Mouse (Mus musculus) adrenal gland, adult 8-10 months (tissue): ENCODE results near the gene Rplp0. TPM values are rescaled to one million over a fixed set of nuclear protein-coding genes. Genes with fewer than 3 reads are reported as not detected.
"Not testable (repeated sequence)": the region's sequence is repeated elsewhere in the genome, so short reads cannot be mapped to it uniquely, and the experiment has no call there.

Experiments
- DNase-seq: peaks from one replicate; pipeline ENCODE4 v3.0.0; 2022
- total RNA-seq, 4 experiments: library from RNA; stranded (reverse); gene quantifications; 2 replicates each; pipeline ENCODE4 v1.2.4; 2022

The Rplp0 gene
- 100 to 1,000 TPM; 682 to 769 (median 720) TPM for total RNA-seq

DNA sequence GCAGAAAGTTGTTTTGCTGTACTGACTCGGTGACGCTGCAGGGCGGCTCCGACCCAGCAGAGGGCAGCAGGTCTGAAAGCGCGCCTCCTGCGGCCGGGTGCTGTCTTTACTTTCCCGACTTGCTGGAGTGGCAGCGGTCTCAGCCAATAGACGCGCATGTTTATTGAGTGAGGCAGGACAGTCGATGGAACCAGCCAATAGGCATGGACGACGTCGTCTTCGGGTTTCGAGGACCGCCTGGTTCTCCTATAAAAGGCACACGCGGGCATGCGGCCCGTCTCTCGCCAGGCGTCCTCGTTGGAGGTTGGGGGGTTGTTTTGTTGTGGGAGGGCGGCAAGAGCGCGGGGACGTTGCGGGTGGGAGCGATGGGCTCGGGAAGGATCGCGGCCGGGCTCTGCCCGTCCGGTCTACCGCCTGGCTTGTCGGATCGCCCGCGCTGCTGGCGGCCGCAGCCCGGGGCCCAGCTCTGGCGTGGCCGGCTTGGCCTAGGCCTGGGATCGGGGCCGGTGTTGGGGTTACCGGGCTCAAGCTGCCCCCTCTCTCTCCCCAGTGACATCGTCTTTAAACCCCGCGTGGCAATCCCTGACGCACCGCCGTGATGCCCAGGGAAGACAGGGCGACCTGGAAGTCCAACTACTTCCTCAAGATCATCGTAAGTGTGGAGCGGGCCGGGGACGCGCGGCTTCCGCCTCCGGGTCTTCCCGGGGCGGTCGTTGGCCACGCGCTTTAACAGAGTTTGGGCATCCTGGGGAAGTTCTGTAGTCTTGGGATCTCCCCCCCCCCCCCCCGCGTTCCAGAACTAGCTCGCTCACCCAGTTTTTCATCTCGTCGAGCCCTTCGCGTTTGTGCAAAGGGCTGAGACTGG is at the start of gene Rplp0:
Gene Rplp0, plus strand, starts transcription at position 231 of the 865 bp plus-strand sequence.
- DNase-seq = peak; percentile 100

DNA sequence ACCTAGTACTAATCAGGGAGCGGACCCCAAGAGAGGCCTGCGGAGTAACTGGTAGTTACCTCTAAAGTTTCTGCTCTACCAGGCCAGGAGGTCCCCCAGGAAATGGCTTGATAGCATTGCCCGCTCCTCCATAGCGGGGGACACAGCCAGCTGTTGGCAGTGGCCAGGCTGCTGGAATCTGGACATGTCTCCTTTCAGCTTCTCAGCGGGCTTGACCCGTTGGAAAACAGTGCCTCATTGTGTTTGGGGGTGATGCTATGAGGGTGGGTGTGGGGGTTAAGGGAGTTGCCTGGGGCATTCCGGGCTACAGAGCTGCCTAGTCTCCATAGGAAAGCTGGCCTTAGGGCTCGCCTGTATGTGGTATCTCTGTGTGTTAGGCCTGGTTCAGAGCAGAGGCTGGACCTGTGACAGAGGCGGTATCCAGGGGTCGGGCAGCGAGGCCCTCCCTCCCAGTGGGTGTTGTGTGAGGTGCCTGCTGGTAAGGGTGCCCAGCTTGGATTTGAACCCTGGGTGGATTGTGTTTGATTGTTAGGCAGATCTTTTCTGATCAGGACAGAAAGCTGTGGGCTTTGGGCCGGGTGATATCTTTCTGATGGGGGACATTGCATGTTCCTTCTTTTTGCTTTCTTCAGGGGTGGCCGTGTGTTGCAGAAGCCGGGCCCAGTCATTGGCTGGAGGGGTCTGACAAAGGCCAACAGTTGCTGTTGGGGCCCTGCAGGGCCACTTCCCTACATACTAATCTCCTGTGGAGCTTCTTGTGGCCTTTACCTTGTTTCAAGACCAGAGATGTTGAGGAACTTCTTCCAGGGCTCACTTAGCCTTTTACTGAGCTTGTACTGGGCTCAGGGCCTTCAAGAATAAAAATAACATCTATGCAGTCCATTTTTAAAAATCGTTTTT is 49.2 kb upstream of the Rplp0 start:
- DNase-seq = no peak

DNA sequence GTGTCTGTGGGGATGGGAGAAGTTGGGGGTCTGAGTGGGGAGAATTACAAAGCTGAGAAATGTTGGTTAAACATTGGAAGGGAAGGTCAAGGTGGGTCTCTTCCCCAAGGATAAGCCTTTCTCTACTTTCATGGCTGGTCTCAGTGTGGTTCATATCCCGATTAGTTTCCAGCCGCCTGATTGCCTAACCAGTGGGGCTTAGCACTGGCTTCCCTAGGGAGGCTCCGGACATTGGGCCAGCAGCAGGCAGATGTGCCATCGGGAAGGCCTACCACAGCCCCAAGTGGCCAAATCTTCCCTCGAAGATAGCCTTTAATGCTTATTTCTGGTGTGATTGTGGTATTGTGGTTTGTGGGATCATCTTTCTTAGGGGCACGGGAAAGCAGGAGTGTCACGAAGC is 46.9 kb upstream of the Rplp0 start:
- no peak for DNase-seq

- no peak for DNase-seq
Observed at GRCm38 (mm10) chr5:115513246-115513645, 46.0 kb upstream of the Rplp0 start.

GRCm38 (mm10) chr5:115513721-115514120 is 45.5 kb upstream of the Rplp0 start:
- DNase-seq = no peak

DNA sequence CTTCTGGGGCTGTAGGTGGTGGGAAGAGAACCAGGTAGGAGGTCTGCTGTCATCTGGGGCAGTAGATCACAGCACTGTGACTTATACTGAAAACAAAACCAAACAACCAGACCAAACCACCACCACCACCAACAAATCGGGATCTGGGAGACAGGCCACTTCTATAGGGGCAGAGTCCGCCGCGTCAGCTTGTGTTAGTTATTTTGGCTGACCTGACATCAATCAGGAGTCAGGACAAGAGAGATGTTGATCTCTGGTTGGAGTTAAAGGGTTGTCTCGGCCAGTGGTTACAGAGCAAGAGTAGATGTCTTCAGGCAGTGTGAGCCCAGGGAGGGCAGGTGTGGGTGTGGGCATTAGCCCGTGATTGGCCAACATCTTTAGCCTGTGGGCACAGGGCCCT is 44.9 kb upstream of the Rplp0 start:
- DNase-seq = no peak

GRCm38 (mm10) chr5:115514896-115515587 is 44.2 kb upstream of the Rplp0 start:
- no peak for DNase-seq

GRCm38 (mm10) chr5:115516081-115516907 is 43.0 kb upstream of the Rplp0 start:
- DNase-seq = no peak

GRCm38 (mm10) chr5:115516908-115517307 is 42.4 kb upstream of the Rplp0 start:
- DNase-seq = no peak

GRCm38 (mm10) chr5:115517501-115517900 is 41.8 kb upstream of the Rplp0 start:
- DNase-seq = no peak

DNA sequence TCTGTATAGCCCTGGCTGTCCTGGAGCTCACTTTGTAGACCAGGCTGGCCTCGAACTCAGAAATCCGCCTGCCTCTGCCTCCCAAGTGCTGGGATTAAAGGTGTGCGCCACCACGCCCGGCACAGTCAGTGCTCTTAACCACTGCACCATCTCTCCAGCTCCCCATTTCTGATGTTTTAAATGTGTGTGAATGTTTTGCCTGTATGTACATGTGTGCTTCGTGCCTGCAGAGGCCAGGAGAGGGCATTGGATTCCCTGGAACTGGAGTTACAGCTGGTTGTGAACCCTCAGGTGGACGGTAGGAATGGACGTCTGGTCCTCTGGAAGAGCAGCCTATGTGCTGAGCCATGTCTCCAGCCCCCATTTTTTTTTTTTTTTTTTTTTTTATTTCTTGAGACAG is 41.1 kb upstream of the Rplp0 start:
- DNase-seq = not testable (repeated sequence)

- no peak for DNase-seq
Observed at GRCm38 (mm10) chr5:115520325-115520869, 38.9 kb upstream of the Rplp0 start.

- DNase-seq = no peak
Observed at GRCm38 (mm10) chr5:115521553-115522461, 37.5 kb upstream of the Rplp0 start.

- DNase-seq = no peak
Observed at GRCm38 (mm10) chr5:115522531-115522930, 36.7 kb upstream of the Rplp0 start.

DNA sequence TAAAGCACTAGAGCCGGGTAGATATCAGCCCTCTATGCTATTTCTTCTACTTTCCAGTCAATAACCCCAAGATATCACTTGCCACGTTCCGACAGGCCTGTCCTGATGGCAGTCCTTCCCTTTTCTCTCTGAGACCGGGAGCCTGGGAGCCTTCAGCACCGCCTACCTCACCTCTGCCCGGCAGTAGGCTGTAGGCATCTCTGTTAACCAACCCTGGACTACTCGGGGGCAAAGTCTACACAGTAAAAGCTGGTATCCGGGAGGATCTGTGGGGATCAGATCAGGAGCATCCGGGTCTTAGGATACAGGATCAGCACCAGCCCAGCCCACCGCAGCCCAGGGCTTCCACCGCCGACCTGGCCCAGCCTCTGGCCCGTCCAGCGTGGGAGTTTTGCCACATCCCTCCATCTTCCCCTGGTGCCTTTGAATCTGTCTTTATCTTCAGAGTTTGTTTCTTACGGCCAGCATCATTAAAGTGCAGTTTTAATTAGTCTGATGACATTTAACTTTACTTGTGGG is 36.2 kb upstream of the Rplp0 start:
- DNase-seq = no peak

DNA sequence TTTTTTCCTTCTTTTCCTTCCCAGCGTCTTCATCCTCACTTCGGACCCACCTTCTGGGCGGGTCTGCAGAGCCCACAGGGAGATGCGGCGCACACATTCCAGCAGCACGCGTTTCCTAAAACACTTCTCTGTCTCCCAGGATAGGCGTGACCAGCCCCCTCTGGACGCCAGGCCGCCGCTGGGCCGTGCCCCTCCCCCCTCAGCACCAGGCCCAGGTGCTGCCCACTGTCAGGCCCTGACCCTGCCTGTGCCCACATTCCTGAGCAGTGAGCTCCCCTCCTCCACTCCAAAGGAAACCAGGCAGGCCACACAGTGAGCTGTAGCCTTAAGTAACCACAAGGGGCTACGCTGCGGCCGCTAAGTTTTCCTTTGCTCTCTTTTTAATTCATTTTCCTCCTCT is 35.3 kb upstream of the Rplp0 start:
- DNase-seq = no peak

- DNase-seq = no peak
Observed at GRCm38 (mm10) chr5:115524471-115524870, 34.8 kb upstream of the Rplp0 start.

DNA sequence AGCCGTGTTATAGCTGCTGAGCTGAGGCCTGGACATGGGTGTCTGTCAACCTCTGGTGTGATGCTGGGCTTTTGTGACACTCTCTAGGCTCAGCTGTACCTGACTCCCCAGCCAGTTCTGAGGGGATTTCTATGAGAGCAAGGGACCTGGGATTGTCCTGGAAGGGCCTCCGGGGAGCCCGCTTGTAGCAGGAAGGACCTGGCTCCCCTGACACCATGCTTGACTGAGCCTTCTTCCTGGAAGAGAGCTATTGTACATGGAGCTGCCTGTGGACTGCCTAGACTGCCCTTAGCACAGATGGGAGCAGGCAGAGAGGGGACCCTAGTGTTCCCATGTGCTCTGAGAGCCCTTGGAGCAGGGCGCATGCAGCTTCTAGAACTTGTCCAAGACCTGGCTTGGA is 33.9 kb upstream of the Rplp0 start:
- DNase-seq = no peak

GRCm38 (mm10) chr5:115525943-115526342 is 33.3 kb upstream of the Rplp0 start:
- DNase-seq = no peak
